Mouse (Mus musculus) lung, embryonic 14.5 days (tissue): ENCODE measurements at regions not wholly inside any gene's neighbourhood (a gene's known extent, or its start where the extent isn't known, plus 50 kb on each side); places are given as distances from the start of the nearest gene placed in this dataset.
"Not testable (repeated sequence)": the region's sequence is repeated elsewhere in the genome, so short reads cannot be mapped to it uniquely, and the experiment has no call there.

Experiments used
- ATAC-seq: fragments of 200-750 bp; cut with Nextera tagmentation; 2 replicates; pipeline ENCODE4 v1.8.0; 2017; ENCODE audit warnings: mild to moderate bottlenecking, moderate TSS enrichment, moderate library complexity; ENCODE audit not compliant: insufficient read depth
- DNase-seq: peaks from one replicate; pipeline ENCODE4 v3.0.0-alpha.2; 2015
- H3K27ac ChIP-seq: fragments of 300-500 bp; sonication (generic); 2 replicates; pipeline ENCODE4 v1.5.1; 2014; ENCODE audit warnings: low read depth, mild to moderate bottlenecking, moderate library complexity
- H3K27me3 ChIP-seq: fragments of 300-500 bp; sonication (generic); 2 replicates; pipeline ENCODE4 v1.6.1; 2014; ENCODE audit warnings: low read length, control low read depth; ENCODE audit not compliant: insufficient read depth
- H3K36me3 ChIP-seq: fragments of 300-500 bp; sonication (generic); 2 replicates; pipeline ENCODE4 v1.6.1; 2014; ENCODE audit warnings: control low read depth; ENCODE audit not compliant: insufficient read depth
- H3K4me1 ChIP-seq: fragments of 300-500 bp; sonication (generic); 2 replicates; pipeline ENCODE4 v1.6.1; 2014; ENCODE audit warnings: antibody characterized with exemption, control low read depth; ENCODE audit not compliant: insufficient read depth
- H3K4me2 ChIP-seq: fragments of 300-500 bp; sonication (generic); 2 replicates; pipeline ENCODE4 v1.6.1; 2014; ENCODE audit warnings: mild to moderate bottlenecking
- H3K4me3 ChIP-seq: fragments of 300-500 bp; sonication (generic); 2 replicates; pipeline ENCODE4 v1.5.1; 2014; ENCODE audit warnings: low read depth, low read length
- H3K9ac ChIP-seq: fragments of 300-500 bp; sonication (generic); 2 replicates; pipeline ENCODE4 v1.6.1; 2014
- H3K9me3 ChIP-seq: fragments of 300-500 bp; sonication (generic); 2 replicates; pipeline ENCODE4 v1.6.1; 2016; ENCODE audit warnings: low read depth, low read length, control low read depth
- CTCF ChIP-seq: IDR thresholded peaks from 2 replicates; pipeline ENCODE4 v1.5.1; 2016; ENCODE audit warnings: antibody characterized with exemption, low read depth
- WGBS: fragments of 180-500 bp; shearing (Covaris S2); extraction: QIAGEN DNeasy Blood & Tissue Kit; methylation state at CpG from one replicate; pipeline ENCODE4 v1.1.7; 2014; 5-methylcytosine and 5-hydroxymethylcytosine counted together

DNA sequence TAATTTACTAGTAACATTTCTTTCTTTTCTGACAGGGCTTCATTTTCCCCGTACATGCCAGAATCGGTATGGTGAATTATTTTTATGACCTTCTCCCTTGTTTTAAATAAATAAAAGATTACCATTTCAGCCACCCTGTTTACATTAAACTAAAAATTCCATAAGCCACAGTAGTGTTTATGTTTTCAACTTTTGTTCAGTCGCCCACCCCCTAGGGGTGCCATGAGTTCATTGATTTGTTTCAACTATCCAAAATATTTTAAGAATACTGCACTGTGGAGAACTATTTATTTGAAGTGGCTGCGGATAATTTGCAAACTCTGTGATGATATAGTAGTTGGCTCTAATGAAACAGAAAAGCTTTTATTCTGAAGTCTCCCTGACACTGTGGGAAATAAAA lies 132.9 kb downstream of the Tfec start:
- no peaks in the 10 kb centered on the region for H3K36me3 ChIP-seq
- no peak overlapping the region for H3K4me3 ChIP-seq
- 0 out of 2 replicates have a peak overlapping the region, but pooled peaks have one; percentile 15 for H3K4me2 ChIP-seq
- DNase-seq (peak; percentile 62), ATAC-seq (peak; percentile 85)
- no peaks in the 10 kb centered on the region for H3K27me3 ChIP-seq
- H3K9ac ChIP-seq = no peak overlapping the region
- H3K27ac ChIP-seq = no peak overlapping the region
- 27% methylated on average over 4 of the region's 4 CpGs for WGBS
- TF ChIP-seq CTCF = 0 out of 2 replicates have a peak, but pooled peaks have one; percentile 19
- no peaks in the 10 kb centered on the region for H3K9me3 ChIP-seq
- no peaks in the 10 kb centered on the region for H3K4me1 ChIP-seq

DNA sequence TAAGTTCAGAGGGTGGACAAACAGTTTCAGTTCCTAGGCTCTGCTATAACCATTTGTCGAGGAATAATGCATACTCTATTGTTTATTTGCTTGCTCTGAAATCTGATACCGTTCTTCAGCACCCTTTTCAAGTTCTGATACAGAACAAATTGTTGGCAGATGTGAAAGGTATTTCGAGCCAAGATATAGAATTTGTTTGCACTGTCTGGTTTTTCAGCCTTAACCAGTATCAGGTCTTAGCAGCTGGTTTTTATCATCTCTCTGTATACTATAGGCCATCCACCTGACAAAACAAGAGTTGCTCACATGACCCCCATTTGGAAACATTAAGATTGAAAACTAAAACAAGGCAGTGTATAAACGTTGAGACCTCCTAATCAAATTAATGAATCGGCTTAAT lies 133.5 kb downstream of the Tfec start:
- H3K9ac ChIP-seq = no peak overlapping the region
- no peaks in the 10 kb centered on the region for H3K27me3 ChIP-seq
- DNase-seq = peak; percentile 75
- no peak overlapping the region for H3K4me2 ChIP-seq
- H3K9me3 ChIP-seq = no peaks in the 10 kb centered on the region
- H3K27ac ChIP-seq = no peak overlapping the region
- peak; percentile 92 for ATAC-seq
- WGBS = 13% methylated on average over 5 of the region's 5 CpGs
- H3K4me1 ChIP-seq = no peaks in the 10 kb centered on the region
- H3K36me3 ChIP-seq = no peaks in the 10 kb centered on the region
- no peak for TF ChIP-seq CTCF
- no peak overlapping the region for H3K4me3 ChIP-seq

DNA sequence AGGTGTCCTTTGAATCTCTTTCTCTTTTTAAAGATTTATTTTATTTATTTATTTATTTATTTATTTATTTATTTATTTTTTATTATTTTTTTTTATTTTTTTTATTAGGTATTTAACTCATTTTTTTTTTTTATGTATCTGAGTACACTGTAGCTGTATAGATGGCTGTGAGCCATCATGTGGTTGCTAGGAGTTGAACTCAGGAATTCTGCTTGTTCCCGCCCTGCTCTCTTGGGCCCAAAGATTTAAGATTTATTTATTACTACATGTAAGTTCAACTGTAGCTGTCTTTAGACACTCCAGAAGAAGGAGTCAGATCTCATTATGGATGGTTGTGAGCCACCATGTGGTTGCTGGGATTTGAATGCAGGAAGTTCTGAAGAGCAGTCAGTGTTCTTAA lies 143.2 kb downstream of the Tfec start:
- H3K9ac ChIP-seq, H3K9me3 ChIP-seq, H3K4me3 ChIP-seq, H3K27me3 ChIP-seq, H3K36me3 ChIP-seq, ATAC-seq, H3K4me2 ChIP-seq, H3K27ac ChIP-seq, DNase-seq, H3K4me1 ChIP-seq: not testable (repeated sequence)
- WGBS = 93% methylated on average over 1 of the region's 1 CpGs

DNA sequence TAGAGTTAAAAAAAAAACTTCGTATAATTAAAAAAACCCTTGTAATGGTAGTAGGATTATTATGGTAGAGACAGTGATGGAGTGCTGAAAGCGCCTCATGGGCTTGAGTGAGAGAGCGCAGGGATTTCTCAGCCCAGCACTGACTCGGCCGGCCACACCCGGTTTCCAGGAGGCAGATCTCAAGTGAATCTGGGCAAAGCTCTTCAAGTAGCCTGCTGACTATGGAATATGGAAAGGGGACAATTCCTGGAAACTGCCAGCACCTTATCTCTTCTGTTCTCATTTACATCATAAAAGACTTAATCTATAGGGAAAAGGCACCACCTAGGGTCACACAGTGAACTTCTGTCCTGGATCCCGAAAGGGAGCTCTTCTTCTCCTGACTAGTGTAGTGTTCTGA lies 165.1 kb downstream of the Tfec start:
- Histone ChIP-seq H3K4me1 (no peaks in the 10 kb centered on the region), H3K27me3 (no peaks in the 10 kb centered on the region), H3K9ac (no peak overlapping the region), H3K9me3 (no peaks in the 10 kb centered on the region), H3K27ac (no peak overlapping the region), H3K4me3 (no peak overlapping the region), H3K36me3 (no peaks in the 10 kb centered on the region), H3K4me2 (no peak overlapping the region)
- ATAC-seq (no peak), DNase-seq (no peak)
- 71% methylated on average over 7 of the region's 7 CpGs for WGBS
- TF ChIP-seq CTCF = no peak

DNA sequence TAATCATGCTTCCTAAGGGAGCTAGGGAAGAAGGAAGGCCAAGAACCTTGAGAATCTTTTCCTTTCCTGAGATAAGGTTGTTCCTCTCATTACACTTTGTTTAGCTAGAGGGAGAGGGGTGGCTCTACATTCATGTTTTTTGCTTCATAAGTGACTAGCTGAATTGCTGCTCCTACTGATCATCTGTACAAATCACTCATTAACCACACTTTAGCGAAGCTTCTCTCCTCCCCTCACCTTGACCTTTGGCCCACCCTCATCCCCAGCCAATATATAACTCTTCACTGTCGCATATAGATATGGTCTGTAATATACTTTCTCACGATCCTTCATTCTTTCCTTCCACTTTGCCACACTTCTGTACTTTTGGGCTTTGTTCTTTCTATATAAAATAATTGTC lies 166.1 kb downstream of the Tfec start:
- 60% methylated on average over 3 of the region's 3 CpGs for WGBS
- no peaks in the 10 kb centered on the region for H3K4me1 ChIP-seq
- H3K27ac ChIP-seq = no peak overlapping the region
- ATAC-seq = no peak
- DNase-seq = no peak
- H3K9ac ChIP-seq = no peak overlapping the region
- TF ChIP-seq CTCF = no peak
- H3K36me3 ChIP-seq = no peaks in the 10 kb centered on the region
- H3K4me2 ChIP-seq = no peak overlapping the region
- H3K9me3 ChIP-seq = no peaks in the 10 kb centered on the region
- no peak overlapping the region for H3K4me3 ChIP-seq
- H3K27me3 ChIP-seq = no peaks in the 10 kb centered on the region

DNA sequence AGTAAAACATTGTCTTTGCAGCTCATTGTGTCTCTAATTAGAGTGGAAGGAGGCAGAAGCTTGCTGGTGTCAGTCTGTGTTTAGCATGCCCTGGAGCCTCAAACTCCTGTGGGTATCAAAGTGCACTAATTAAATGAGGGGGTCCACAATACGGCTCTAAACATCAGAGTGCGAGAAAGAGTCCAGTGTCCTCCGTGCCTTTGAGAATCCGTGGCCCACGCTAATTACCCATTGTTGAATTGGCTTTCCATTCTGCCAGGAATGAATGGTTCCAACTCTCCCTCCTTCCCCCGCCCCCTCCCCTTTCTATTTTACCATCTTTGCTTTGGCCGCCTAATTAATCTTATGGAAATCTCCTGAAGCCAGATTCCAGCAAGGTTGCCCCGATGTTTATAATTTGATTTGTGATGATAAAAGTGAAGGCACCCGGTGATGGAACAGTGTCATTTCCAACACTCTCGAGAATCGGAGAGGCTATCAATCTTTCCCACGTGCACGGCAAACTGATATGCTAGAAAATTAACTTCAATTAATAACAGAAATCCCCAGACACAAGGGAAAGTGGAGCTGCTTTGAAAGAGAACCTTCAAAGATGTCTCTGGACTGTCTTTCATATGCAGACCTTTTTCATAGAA lies 170.9 kb downstream of the Tfec start:
- Histone ChIP-seq H3K4me3 (no peak overlapping the region), H3K4me1 (no peaks in the 10 kb centered on the region), H3K4me2 (peak overlapping the region; percentile 27; the same call in 1 of the 2 replicates), H3K27ac (no peak overlapping the region), H3K9ac (no peak overlapping the region), H3K9me3 (no peaks in the 10 kb centered on the region), H3K27me3 (no peaks in the 10 kb centered on the region), H3K36me3 (no peaks in the 10 kb centered on the region)
- no peak for TF ChIP-seq CTCF
- 31% methylated on average over 13 of the region's 13 CpGs for WGBS
- ATAC-seq = no peak
- no peak for DNase-seq

DNA sequence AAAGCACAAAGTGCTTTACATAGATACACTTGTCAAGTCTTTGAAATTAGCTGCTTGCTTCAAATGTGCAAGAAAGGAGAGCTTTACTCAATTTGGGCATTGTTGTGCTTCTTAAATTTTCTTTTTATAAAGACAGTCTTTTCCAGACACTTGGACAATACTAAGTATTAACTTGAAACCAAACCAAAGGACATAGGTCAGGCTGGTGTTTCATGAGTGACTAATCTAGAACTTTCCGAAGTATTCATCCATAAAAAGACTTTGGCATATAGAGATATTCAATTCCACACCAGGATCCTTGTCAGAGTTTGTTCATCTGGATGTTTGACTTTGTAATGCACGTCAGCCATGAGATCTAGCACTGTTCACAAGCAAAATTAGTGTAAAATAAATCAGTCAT lies 173.0 kb downstream of the Tfec start:
- ATAC-seq (no peak), DNase-seq (no peak)
- no peaks in the 10 kb centered on the region for H3K27me3 ChIP-seq
- no peak overlapping the region for H3K4me2 ChIP-seq
- 79% methylated on average over 2 of the region's 2 CpGs for WGBS
- H3K4me1 ChIP-seq = no peaks in the 10 kb centered on the region
- no peak for TF ChIP-seq CTCF
- H3K27ac ChIP-seq = no peak overlapping the region
- no peaks in the 10 kb centered on the region for H3K36me3 ChIP-seq
- H3K9ac ChIP-seq = no peak overlapping the region
- H3K9me3 ChIP-seq = no peaks in the 10 kb centered on the region
- no peak overlapping the region for H3K4me3 ChIP-seq

DNA sequence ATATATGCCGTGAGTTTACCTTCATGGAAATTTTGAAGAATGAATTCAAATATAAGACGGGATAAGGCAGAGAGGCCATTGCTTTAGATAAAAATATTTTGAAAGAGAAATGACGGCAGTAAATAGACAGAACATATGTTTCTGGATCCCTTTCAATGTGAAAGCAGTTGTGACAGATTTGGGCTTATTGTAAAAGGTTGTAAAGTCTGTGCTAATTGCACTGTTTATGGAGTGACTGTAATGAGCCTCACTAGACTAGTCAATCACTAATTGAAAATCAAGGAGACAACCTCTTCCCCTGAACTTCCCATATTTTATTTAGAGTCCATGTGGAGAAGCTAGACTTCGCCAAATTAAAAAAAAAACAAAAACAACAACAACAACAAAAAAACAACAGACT lies 193.7 kb downstream of the Tfec start:
- H3K36me3 ChIP-seq = no peaks in the 10 kb centered on the region
- WGBS = 85% methylated on average over 4 of the region's 4 CpGs
- H3K9me3 ChIP-seq = no peaks in the 10 kb centered on the region
- H3K4me3 ChIP-seq = no peak overlapping the region
- H3K9ac ChIP-seq = no peak overlapping the region
- ATAC-seq = no peak
- H3K27ac ChIP-seq = no peak overlapping the region
- H3K27me3 ChIP-seq = no peaks in the 10 kb centered on the region
- H3K4me2 ChIP-seq = no peak overlapping the region
- H3K4me1 ChIP-seq = no peaks in the 10 kb centered on the region
- DNase-seq = no peak
- TF ChIP-seq CTCF = no peak
